Mouse (Mus musculus) MEL (cell line): ENCODE measurements at regions not wholly inside any gene's neighbourhood (a gene's known extent, or its start where the extent isn't known, plus 50 kb on each side); places are given as distances from the start of the nearest gene placed in this dataset.

Experiments
- DNase-seq: peaks from one replicate; pipeline ENCODE4 v3.0.0; 2011; ENCODE audit warnings: low read depth, low spot score
- H3K27ac ChIP-seq: 2 replicates; pipeline ENCODE4 v1.5.1; 2012; ENCODE audit warnings: low read depth, mild to moderate bottlenecking, control low read depth, low read length, moderate library complexity; ENCODE audit not compliant: control insufficient read depth
- H3K27me3 ChIP-seq, 2 experiments: fragments of 150-350 bp in 1 of 2; sonication (generic) in 1 of 2; 2 replicates each; pipeline ENCODE4 v1.6.1; 2012; ENCODE audit warnings: low read length in 2 of 2, mild to moderate bottlenecking in 2 of 2, improper control_type of control experiment in 1 of 2, moderate library complexity in 1 of 2; ENCODE audit not compliant: insufficient read depth in 2 of 2, control insufficient read depth in 1 of 2
- H3K36me3 ChIP-seq, 2 experiments: 2 replicates each; pipeline ENCODE4 v1.6.1; 2012 to 2014; ENCODE audit warnings: low read length in 2 of 2, improper control_type of control experiment in 1 of 2, inconsistent platforms in 1 of 2, mild to moderate bottlenecking in 1 of 2; ENCODE audit not compliant: insufficient read depth in 2 of 2, control insufficient read depth in 1 of 2
- H3K4me1 ChIP-seq, 2 experiments: fragments of 150-350 bp in 1 of 2; sonication (generic) in 1 of 2; 2 replicates each; pipeline ENCODE4 v1.6.1; 2012; ENCODE audit warnings: low read length in 2 of 2, improper control_type of control experiment in 1 of 2, mild to moderate bottlenecking in 1 of 2; ENCODE audit not compliant: insufficient read depth in 2 of 2, control insufficient read depth in 1 of 2
- H3K4me3 ChIP-seq, 2 experiments: fragments of 150-350 bp in 1 of 2; sonication (generic) in 1 of 2; 2 replicates each; pipeline ENCODE4 v1.5.1; 2012; ENCODE audit warnings: low read depth in 2 of 2, low read length in 2 of 2, mild to moderate bottlenecking in 2 of 2, moderate library complexity in 2 of 2, control low read depth in 1 of 2, improper control_type of control experiment in 1 of 2; ENCODE audit not compliant: control insufficient read depth in 1 of 2, insufficient read depth in 1 of 2
- H3K79me2 ChIP-seq: 2 replicates; pipeline ENCODE4 v1.6.1; 2012; ENCODE audit warnings: mild to moderate bottlenecking, low read length, moderate library complexity; ENCODE audit not compliant: control insufficient read depth, poor library complexity, insufficient read depth
- H3K9ac ChIP-seq: 2 replicates; pipeline ENCODE4 v1.6.1; 2012; ENCODE audit warnings: low read depth, mild to moderate bottlenecking, control low read depth, low read length, moderate library complexity; ENCODE audit not compliant: control insufficient read depth, poor library complexity, severe bottlenecking
- H3K9me3 ChIP-seq: fragments of 150-350 bp; sonication (generic); replicated peaks from 2 replicates; pipeline ENCODE4 v1.6.1; 2012; ENCODE audit warnings: mild to moderate bottlenecking, low read length, improper control_type of control experiment, moderate library complexity; ENCODE audit not compliant: insufficient read depth
- CHD2 ChIP-seq: IDR thresholded peaks from 2 replicates; pipeline ENCODE4 v1.6.1; 2011; ENCODE audit warnings: low read length, improper control_type of control experiment
- CTCF ChIP-seq, 3 experiments: IDR thresholded peaks in 2 of 3; conservative IDR thresholded peaks in 1 of 3; 2 replicates each; pipeline ENCODE4 v1.5.1; 2011 to 2012; ENCODE audit warnings: low read length in 3 of 3, low read depth in 2 of 3, mild to moderate bottlenecking in 2 of 3, improper control_type of control experiment in 1 of 3, inconsistent platforms in 1 of 3, mixed read lengths in 1 of 3, moderate library complexity in 1 of 3; ENCODE audit not compliant: control insufficient read depth in 1 of 3, insufficient read depth in 1 of 3, poor library complexity in 1 of 3, severe bottlenecking in 1 of 3
- EP300 ChIP-seq, 2 experiments: IDR thresholded peaks; 2 replicates each; pipeline ENCODE4 v1.6.1; 2011; ENCODE audit warnings: improper control_type of control experiment in 2 of 2, low read length in 2 of 2, low read depth in 1 of 2, mild to moderate bottlenecking in 1 of 2
- ETS1 ChIP-seq: IDR thresholded peaks from 2 replicates; pipeline ENCODE4 v1.6.1; 2012; ENCODE audit warnings: low read depth, mild to moderate bottlenecking, inconsistent platforms, low read length, improper control_type of control experiment, moderate library complexity
- GABPA ChIP-seq: IDR thresholded peaks from 2 replicates; pipeline ENCODE4 v1.6.1; 2012; ENCODE audit warnings: low read depth, mild to moderate bottlenecking, inconsistent platforms, low read length, improper control_type of control experiment, moderate library complexity
- MEF2A ChIP-seq: IDR thresholded peaks from 2 replicates; pipeline ENCODE4 v1.6.1; 2014; ENCODE audit warnings: low read depth, mild to moderate bottlenecking, inconsistent platforms, low read length, improper control_type of control experiment; ENCODE audit not compliant: poor library complexity, insufficient replicate concordance, severe bottlenecking; ENCODE audit errors: extremely low read depth
- MXI1 ChIP-seq: IDR thresholded peaks from 2 replicates; pipeline ENCODE4 v1.6.1; 2011; ENCODE audit warnings: mild to moderate bottlenecking, low read depth, low read length, improper control_type of control experiment
- NELFE ChIP-seq: IDR thresholded peaks from 2 replicates; pipeline ENCODE4 v1.6.1; 2011; ENCODE audit warnings: low read depth, low read length, improper control_type of control experiment
- NRF1 ChIP-seq: IDR thresholded peaks from 2 replicates; pipeline ENCODE4 v1.6.1; 2014; ENCODE audit warnings: low read depth, mild to moderate bottlenecking, inconsistent platforms, low read length, improper control_type of control experiment, moderate library complexity; ENCODE audit not compliant: poor library complexity, insufficient read depth, severe bottlenecking
- RAD21 ChIP-seq: IDR thresholded peaks from 2 replicates; pipeline ENCODE4 v1.6.1; 2011; ENCODE audit warnings: mild to moderate bottlenecking, low read depth, low read length, improper control_type of control experiment
- SIN3A ChIP-seq: IDR thresholded peaks from 2 replicates; pipeline ENCODE4 v1.6.1; 2012; ENCODE audit warnings: low read length, improper control_type of control experiment, inconsistent platforms
- SMC3 ChIP-seq: IDR thresholded peaks from 2 replicates; pipeline ENCODE4 v1.6.1; 2011; ENCODE audit warnings: low read depth, low read length, improper control_type of control experiment
- TBP ChIP-seq: IDR thresholded peaks from 2 replicates; pipeline ENCODE4 v1.8.0; 2011; ENCODE audit warnings: low read depth, low read length, improper control_type of control experiment
- TCF12 ChIP-seq: IDR thresholded peaks from 2 replicates; pipeline ENCODE4 v1.6.1; 2014; ENCODE audit warnings: low read depth, mild to moderate bottlenecking, inconsistent platforms, low read length, improper control_type of control experiment, moderate library complexity
- USF1 ChIP-seq: IDR thresholded peaks from 2 replicates; pipeline ENCODE4 v1.6.1; 2014; ENCODE audit warnings: low read depth, mild to moderate bottlenecking, inconsistent platforms, low read length, improper control_type of control experiment, moderate library complexity
- ZC3H11A ChIP-seq: IDR thresholded peaks from 2 replicates; pipeline ENCODE4 v1.6.1; 2012; ENCODE audit warnings: low read depth, mild to moderate bottlenecking, inconsistent platforms, low read length, improper control_type of control experiment
- ZMIZ1 ChIP-seq: IDR thresholded peaks from 2 replicates; pipeline ENCODE4 v1.6.1; 2012; ENCODE audit warnings: low read depth, mild to moderate bottlenecking, inconsistent platforms, low read length, improper control_type of control experiment, moderate library complexity

DNA sequence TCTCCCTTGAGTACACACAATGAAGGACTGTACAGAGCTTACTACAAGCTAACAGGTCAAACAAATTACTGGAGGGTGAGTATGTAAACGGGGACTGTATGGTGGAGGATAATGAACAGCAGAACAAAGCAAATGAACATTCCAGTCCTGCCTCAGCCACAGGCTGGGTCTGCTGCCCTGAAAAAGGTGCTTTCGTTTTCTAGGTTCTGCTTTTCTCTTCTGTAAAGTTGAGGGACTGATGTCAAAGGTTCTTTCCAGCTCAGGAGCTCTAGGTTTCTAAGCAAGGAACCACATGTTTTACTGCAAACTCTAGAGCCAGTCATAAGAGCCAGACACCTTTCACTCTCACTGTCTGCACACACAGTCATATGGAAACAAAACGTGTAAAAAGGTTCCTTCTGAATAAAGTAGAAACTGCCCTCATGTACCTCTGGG is 106.1 kb upstream of the Ahr start:
- H3K4me1 ChIP-seq = no peaks in the 10 kb centered on the region
- H3K79me2 ChIP-seq = no peaks in the 10 kb centered on the region
- no peak overlapping the region for H3K9ac ChIP-seq
- H3K36me3 ChIP-seq = no peaks in the 10 kb centered on the region
- H3K4me3 ChIP-seq = 0 out of 4 replicates have a peak overlapping the region, but pooled peaks of 1 of the 2 experiments have one; percentile 15
- no peak for TF ChIP-seq GABPA
- TF ChIP-seq ETS1 = no peak
- H3K9me3 ChIP-seq = no peaks in the 10 kb centered on the region
- H3K27ac ChIP-seq = no peak overlapping the region
- no peaks in the 10 kb centered on the region for H3K27me3 ChIP-seq
- DNase-seq = peak; percentile 4

DNA sequence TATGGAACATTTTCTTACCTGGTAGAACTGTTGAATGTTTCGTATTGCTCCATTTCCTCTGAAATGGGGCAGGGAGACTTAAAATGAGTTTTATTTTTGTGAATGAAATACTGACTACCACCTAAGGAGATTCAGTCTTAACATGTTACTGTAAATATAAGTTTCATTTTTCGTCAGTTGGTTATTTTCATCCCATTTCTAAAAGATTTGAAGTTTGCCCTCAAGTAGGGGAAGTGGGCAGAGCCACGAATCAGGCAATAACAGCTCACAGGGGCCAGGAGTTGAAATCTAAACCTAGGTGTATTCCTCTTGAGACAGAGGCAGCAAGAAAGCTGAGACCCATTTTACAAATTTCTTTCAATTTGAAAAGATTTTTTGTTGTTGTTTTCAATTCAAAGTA is 88.6 kb upstream of the Ahr start:
- H3K4me3 ChIP-seq = no peak overlapping the region
- H3K79me2 ChIP-seq = no peaks in the 10 kb centered on the region
- H3K4me1 ChIP-seq = no peaks in the 10 kb centered on the region
- H3K9me3 ChIP-seq = no peaks in the 10 kb centered on the region
- H3K27ac ChIP-seq = no peak overlapping the region
- no peak for TF ChIP-seq TBP
- no peak for TF ChIP-seq USF1
- TF ChIP-seq SIN3A = no peak
- TF ChIP-seq NELFE = no peak
- TF ChIP-seq ZMIZ1 = no peak
- no peak for TF ChIP-seq TCF12
- TF ChIP-seq CTCF (IDR thresholded peaks at IDR 0.05 in 2 of 3, conservative IDR thresholded peaks at IDR 0.05 in 1 of 3; ENCODE audit: control insufficient read depth in 1 of 3, insufficient read depth in 1 of 3, low read depth in 2 of 3, low read length in 3 of 3, poor library complexity in 1 of 3, severe bottlenecking in 1 of 3) = no peak
- no peak for TF ChIP-seq MXI1
- no peak for TF ChIP-seq ZC3H11A
- TF ChIP-seq SMC3 = no peak
- no peak for TF ChIP-seq MEF2A
- TF ChIP-seq NRF1 = no peak
- no peak for TF ChIP-seq EP300 (IDR thresholded peaks at IDR 0.05; ENCODE audit: low read depth in 1 of 2, low read length in 2 of 2)
- TF ChIP-seq RAD21 = no peak
- TF ChIP-seq CHD2 = no peak
- TF ChIP-seq, all 39 proteins: peak for 0
- no peaks in the 10 kb centered on the region for H3K27me3 ChIP-seq
- DNase-seq = no peak
- no peaks in the 10 kb centered on the region for H3K36me3 ChIP-seq
- H3K9ac ChIP-seq = no peak overlapping the region
